Mouse (Mus musculus) E14TG2a.4 (cell line): ENCODE measurements around the gene Sik1.

ENCODE experiments used
- H3K27me3 ChIP-seq: 2 replicates; pipeline ENCODE4 v1.6.1; 2014; ENCODE audit warnings: low read length, control low read depth; ENCODE audit not compliant: insufficient read depth
- H3K36me3 ChIP-seq: 2 replicates; pipeline ENCODE4 v1.6.1; 2014; ENCODE audit warnings: low read length, control low read depth; ENCODE audit not compliant: insufficient read depth
- H3K4me1 ChIP-seq: replicated peaks from 2 replicates; pipeline ENCODE4 v1.6.1; 2014; ENCODE audit warnings: low read depth, low read length, control low read depth
- H3K4me3 ChIP-seq: replicated peaks from 2 replicates; pipeline ENCODE4 v1.5.1; 2014; ENCODE audit warnings: mild to moderate bottlenecking, low read length
- H3K9me3 ChIP-seq: 2 replicates; pipeline ENCODE4 v1.6.1; 2014; ENCODE audit warnings: low read length, control low read depth
- CTCF ChIP-seq: conservative IDR thresholded peaks from 2 replicates; pipeline ENCODE4 v1.5.1; 2014; ENCODE audit warnings: low read length
- NANOG ChIP-seq: IDR thresholded peaks from 2 replicates; pipeline ENCODE4 v1.6.1; 2014; ENCODE audit warnings: borderline replicate concordance, low read length, mixed read lengths
- POU5F1 ChIP-seq: IDR thresholded peaks from 2 replicates; pipeline ENCODE4 v1.6.1; 2014; ENCODE audit warnings: low read length, borderline replicate concordance

The Sik1 gene

DNA sequence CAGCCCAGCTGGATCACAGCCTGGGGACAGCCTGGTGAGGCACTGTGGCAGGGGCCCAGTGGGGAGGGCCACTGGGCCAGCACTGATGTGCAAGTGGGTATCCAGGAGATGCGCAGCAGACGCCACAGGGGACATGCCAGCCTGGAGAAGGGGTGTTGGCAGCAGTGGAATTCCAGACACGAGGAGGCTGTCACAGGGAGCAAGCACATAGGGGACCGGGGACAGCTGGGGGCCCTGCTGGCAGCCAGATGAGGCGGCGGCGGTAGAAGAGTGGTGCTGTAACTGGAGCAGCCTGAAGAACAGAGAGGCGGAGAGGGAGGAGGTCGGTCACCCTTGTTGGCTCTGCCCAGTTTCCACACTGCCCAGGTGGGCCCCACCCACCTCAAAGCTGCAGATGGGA lies 9.3 kb downstream of the Sik1 start:
- H3K27me3 ChIP-seq = no peaks in the 10 kb centered on the region
- TF ChIP-seq CTCF (no peak), NANOG (no peak), POU5F1 (no peak)
- H3K36me3 ChIP-seq = peaks cover 83% of the 10 kb centered on the region
- no peak overlapping the region for H3K4me3 ChIP-seq
- H3K4me1 ChIP-seq = peaks cover 90% of the 10 kb centered on the region
- H3K9me3 ChIP-seq = no peaks in the 10 kb centered on the region

DNA sequence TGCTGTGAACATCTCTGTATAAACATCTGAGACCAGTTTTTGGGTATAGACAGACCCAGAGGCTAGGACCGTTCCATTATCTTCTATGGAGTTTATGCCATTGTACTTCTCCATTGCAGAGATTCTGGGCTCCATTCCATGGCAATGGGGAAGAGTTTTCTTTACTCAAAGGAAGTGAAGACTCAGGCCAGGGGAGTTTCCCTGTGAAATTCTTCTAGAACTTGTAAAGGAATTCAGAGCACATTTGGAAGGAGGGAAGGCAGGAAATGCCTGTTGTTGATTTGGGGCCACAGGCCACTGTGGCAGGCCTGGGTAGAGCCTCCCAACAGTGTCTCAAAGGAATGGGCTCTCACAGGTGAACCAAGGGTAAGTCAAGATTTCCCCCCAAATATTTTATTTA lies 11.7 kb downstream of the Sik1 start:
- peaks cover 82% of the 10 kb centered on the region for H3K4me1 ChIP-seq
- no peak overlapping the region for H3K4me3 ChIP-seq
- H3K9me3 ChIP-seq = no peaks in the 10 kb centered on the region
- TF ChIP-seq POU5F1 (no peak), CTCF (no peak), NANOG (no peak)
- peaks cover 60% of the 10 kb centered on the region for H3K36me3 ChIP-seq
- H3K27me3 ChIP-seq = no peaks in the 10 kb centered on the region

DNA sequence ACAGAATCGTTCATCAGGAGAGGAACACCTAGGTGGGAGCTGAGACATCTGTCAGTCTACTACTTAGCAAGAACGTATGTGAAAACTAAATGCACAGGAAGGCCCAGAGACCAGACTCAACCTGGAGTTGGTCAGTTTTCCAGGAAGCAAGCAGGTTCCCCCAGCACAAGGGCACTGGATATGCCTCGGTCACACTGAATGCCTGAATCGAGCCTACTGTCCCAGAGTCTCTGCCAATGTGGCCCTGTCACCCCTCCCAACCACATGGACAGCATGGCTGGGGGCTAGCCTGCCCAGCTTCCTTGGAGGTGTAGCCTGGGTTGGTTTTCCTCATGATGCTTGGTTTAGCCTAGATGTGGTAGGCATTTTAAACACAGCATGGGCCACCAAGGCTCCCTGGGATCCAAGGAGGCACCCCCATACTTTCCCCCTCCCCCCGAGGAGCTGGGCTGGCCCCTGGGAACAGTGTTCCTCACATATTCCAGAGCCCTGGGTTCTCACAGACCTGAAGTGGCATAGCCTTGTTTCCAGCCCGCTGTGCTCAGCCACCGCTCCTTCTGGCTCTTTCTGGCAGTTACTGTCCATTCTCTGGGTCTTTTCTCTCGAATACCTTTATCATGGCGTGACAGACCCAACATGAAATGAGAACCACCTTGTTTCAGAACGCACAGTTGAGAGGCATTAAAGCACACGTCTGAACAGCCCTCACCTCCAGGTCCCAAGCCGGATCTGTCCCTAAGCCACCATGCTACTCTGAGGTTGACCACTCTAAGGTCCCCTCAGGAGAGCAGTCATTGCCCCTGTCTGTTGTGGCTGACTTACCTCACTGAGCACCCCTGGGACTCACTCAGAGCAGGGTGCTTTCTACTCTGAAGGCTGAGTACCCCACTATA lies 12.4 kb downstream of the Sik1 start:
- TF ChIP-seq POU5F1 (no peak), NANOG (no peak), CTCF (no peak)
- peaks cover 82% of the 10 kb centered on the region for H3K4me1 ChIP-seq
- H3K9me3 ChIP-seq = no peaks in the 10 kb centered on the region
- H3K27me3 ChIP-seq = no peaks in the 10 kb centered on the region
- no peak overlapping the region for H3K4me3 ChIP-seq
- peaks cover 52% of the 10 kb centered on the region for H3K36me3 ChIP-seq

DNA sequence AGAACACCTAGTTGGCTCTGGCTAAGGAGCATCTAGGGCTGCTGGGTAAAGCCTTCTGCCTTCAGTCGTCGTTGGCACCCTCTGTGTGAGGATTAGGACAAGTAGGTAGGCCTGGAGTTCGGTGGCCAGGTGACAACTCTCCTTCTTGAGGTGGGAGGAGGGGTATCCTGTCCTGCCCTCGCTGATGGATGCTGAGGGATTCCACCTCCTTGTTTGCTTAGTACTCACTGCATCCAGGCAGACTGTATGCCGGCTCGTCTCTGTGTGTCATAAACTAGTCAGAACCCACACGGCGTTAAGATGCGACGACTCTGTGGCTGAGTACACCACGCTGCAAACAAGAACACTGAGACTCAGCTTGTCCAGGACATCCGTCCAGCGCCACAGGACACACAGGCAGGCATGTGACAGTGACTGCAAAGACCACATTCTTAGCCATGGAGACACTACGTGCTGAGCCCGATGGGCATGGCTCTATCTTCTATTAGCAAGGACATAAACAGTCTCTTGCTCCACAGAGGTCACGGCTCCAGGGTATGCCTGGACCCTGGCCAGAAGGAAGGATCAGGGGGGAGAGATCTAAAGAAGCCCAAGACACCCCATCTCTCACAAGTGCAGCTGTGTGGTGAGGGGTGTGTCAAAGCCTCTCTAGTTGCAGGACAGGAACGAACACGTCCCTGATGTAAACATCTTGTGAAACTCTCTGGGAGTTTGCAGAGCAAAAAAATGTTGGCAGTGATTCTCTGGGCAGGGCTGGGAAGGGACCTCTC lies 13.6 kb downstream of the Sik1 start:
- Histone ChIP-seq H3K4me3 (peak overlapping the region; percentile 52), H3K27me3 (no peaks in the 10 kb centered on the region), H3K9me3 (no peaks in the 10 kb centered on the region), H3K36me3 (peaks cover 41% of the 10 kb centered on the region), H3K4me1 (peaks cover 82% of the 10 kb centered on the region)
- TF ChIP-seq NANOG (no peak), POU5F1 (no peak), CTCF (no peak)

DNA sequence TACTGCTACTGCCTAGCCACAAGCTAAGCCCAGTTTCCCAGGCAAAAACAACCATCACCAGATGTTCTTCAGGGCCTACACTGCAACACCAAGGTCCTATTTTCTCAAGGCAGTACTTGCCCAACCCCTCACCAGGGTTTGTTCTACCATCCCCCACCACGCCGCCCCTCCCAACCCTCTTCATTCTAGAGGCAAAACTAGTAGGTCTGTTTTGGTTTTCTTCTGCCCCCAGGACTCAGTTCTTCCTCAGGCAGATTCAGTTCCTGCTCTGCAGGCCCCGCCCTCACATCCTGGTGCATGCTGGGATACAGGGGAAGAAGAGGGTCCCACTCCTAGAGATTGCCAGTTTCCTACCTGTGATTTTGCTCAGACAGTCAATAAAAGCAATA lies 14.2 kb downstream of the Sik1 start:
- Histone ChIP-seq H3K4me3 (peak overlapping the region; percentile 52), H3K27me3 (no peaks in the 10 kb centered on the region), H3K4me1 (peaks cover 82% of the 10 kb centered on the region), H3K36me3 (peaks cover 36% of the 10 kb centered on the region), H3K9me3 (no peaks in the 10 kb centered on the region)
- TF ChIP-seq POU5F1 = no peak
- no peak for TF ChIP-seq CTCF
- TF ChIP-seq NANOG = no peak

DNA sequence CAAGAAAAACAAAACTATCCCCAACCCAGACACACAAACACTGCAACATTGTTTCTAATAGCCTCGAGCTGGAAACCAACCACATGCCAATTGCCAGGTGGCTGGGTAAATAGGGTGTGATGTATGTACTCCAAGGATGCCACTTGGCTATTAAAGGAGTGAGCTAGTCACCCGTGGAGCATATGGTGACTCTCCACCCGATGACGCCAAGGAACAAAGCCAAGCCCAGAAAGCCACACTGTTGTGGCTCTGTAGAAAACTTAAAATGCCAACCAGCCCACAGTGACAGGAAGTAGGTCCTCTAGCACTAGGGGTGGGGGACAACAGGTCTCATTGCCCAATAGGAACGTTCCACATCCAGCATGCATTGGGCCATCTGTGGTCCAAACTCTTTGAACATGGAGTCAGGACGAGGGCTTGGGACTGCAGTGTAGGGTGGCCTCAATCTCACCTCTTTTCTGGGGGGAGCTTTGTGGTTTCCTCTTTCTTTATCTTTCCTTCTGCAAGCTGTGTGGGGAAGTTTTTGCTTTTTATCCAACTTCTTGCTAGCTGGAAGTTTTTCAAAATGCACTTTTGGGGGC lies 15.1 kb downstream of the Sik1 start:
- Histone ChIP-seq H3K27me3 (no peaks in the 10 kb centered on the region), H3K36me3 (peaks cover 36% of the 10 kb centered on the region), H3K4me3 (no peak overlapping the region), H3K9me3 (peaks cover 4% of the 10 kb centered on the region; the same call in 1 of the 2 replicates), H3K4me1 (peaks cover 86% of the 10 kb centered on the region)
- TF ChIP-seq POU5F1 = no peak
- TF ChIP-seq CTCF = no peak
- TF ChIP-seq NANOG = no peak

DNA sequence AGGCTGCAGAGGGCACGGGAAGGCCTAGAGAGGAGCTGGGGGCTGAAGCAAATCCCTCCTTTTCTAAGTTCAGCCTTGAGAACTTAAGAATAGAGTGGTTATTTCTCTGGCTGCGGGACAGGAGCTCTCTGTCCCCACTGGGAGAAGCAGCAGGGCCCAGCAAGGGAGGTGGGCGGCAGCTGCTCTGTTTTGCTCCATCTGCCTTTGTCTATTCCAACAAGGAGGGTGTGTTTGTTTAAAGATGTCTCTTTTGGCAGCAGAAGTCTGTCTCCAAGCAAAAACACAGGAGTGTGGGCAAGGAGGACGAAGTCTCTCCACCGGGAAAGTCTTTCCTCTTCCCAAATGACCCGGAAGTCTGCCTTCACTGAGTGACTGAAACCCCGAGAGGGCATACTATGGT lies 18.8 kb downstream of the Sik1 start:
- Histone ChIP-seq H3K9me3 (peaks cover 8% of the 10 kb centered on the region; the same call in 1 of the 2 replicates), H3K27me3 (no peaks in the 10 kb centered on the region), H3K4me3 (no peak overlapping the region), H3K4me1 (peaks cover 90% of the 10 kb centered on the region), H3K36me3 (peaks cover 18% of the 10 kb centered on the region)
- TF ChIP-seq POU5F1 (no peak), NANOG (no peak), CTCF (no peak)

DNA sequence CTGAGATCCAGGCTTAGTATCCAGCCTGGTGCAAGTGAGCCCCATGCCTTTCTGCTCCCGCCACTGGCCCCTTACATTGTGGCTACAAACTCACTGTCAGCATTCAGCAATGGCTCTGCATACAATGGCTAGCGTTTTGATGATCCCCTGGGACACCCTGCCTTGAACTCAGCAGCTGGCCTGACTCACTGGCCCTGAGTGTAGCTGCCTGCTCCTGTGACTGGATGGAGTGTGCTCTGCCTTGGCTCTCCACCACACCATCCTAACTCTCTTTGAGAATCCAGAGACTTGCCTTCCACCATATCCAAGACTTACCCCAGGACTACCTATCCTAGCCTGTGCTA lies 19.4 kb downstream of the Sik1 start:
- H3K36me3 ChIP-seq = peaks cover 21% of the 10 kb centered on the region
- H3K9me3 ChIP-seq = peaks cover 8% of the 10 kb centered on the region; the same call in 1 of the 2 replicates
- H3K4me3 ChIP-seq = no peak overlapping the region
- H3K4me1 ChIP-seq = peaks cover 90% of the 10 kb centered on the region
- TF ChIP-seq CTCF (no peak), NANOG (no peak), POU5F1 (no peak)
- H3K27me3 ChIP-seq = no peaks in the 10 kb centered on the region
